In the genomic region with DNA sequence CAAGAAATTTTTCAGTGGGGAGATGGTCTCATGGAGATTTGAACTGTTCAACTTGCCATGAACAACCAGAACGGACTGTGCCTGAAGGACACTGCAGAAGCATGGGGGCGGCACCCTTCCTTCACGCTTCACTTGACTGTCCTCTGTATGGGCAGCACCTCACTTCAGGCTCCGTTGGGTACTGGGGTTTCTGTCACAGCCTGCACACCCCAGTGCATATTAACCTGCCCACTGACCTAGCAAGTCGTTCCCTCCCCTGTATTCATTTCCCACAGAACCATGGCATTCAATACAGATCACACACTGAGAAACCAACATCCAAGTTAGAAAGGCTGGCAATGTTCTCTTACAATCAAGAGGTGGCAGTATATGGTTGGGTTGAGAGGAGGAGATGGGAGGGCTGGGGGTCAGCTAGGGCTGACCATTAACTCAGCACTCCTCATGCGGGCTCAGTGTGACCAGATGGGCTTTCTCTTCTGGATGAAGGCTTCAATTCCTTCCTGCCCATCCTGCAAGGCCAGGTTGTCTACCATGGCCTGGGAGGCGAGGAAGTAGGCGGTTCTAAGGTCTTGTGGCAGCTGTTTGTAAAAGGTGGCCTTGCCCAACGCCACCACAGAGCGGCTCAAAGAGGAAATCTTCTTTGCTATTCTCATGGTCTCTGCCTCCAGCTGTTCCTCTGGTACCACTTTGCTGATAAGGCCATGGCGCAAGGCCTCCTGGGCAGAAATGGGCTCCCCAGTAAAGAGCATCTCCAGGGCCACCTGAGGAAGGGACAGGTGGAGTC, we compare ENCODE assay signal across 17 mouse cellular contexts. TPM values are rescaled to one million over a fixed set of nuclear protein-coding genes. Genes with fewer than 3 reads are reported as not detected.
A peak's percentile ranks its signal among the peaks of the same experiment; 100 is the strongest.
DNase-seq lines count a peak whose midpoint lies in the region; ATAC-seq and TF ChIP-seq lines count a peak whose summit lies in the region.
"Had no signal": no experiment of that assay in that cellular context is flagged by ENCODE, and none has a peak within 500 bp of the region (broad histone marks: within the 10 kb centered on the region; RNA-seq: fewer than 3 reads in every experiment).

No protein-coding gene starts in this region.

- CTCF ChIA-PET in Patski (lab: Charles Lee) = interaction anchor here (0.8 to 1.0 kb wide), 2 partner anchors 14 to 25 kb away, joined by 3 read pairs; no protein-coding TSS in a partner anchor

- H3K4me3 ChIP-seq in intestine, postnatal 0 days (ENCODE audit: low read depth, low read length) = no peak overlapping the region
- H3K4me3 ChIP-seq in intestine, embryonic 16.5 days (ENCODE audit: low read length) = no peak overlapping the region
- H3K4me3 ChIP-seq in liver, postnatal 0 days (ENCODE audit: low read depth, low read length) = no peak overlapping the region
- H3K4me3 ChIP-seq: forebrain, embryonic 13.5 days had no signal

- 87% methylated on average over 11 of the region's 11 CpGs for WGBS in intestine, postnatal 0 days
- WGBS in intestine, embryonic 16.5 days = 84% methylated on average over 11 of the region's 11 CpGs
- 62% methylated on average over 11 of the region's 11 CpGs for WGBS in liver, postnatal 0 days (ENCODE audit: insufficient replicate concordance)

- TF ChIP-seq CTCF in intestine, postnatal 0 days (IDR thresholded peaks at IDR 0.05; ENCODE audit: low read depth) = 0 out of 2 replicates have a peak, but pooled peaks have one; percentile 5
- TF ChIP-seq CTCF in liver, postnatal 0 days (IDR thresholded peaks at IDR 0.05; ENCODE audit: low read depth) = peak; percentile 14; the same call in 1 of the 2 replicates
- TF ChIP-seq CTCF in Patski (IDR thresholded peaks at IDR 0.05) = peak; percentile 23

- ATAC-seq in intestine, postnatal 0 days = no peak
- no peak for ATAC-seq in intestine, embryonic 16.5 days
- no peak for ATAC-seq in liver, postnatal 0 days
- no peak for ATAC-seq in Patski
- peak; percentile 53 for ATAC-seq in neutrophil, adult 5-6 weeks (ENCODE audit: extremely low read depth, insufficient number of reproducible peaks, low FRiP score, poor library complexity, severe bottlenecking)
- ATAC-seq: forebrain, embryonic 13.5 days; inflammation-experienced regulatory T-cells, adult 6 months; midbrain, embryonic 16.5 days had no signal

- TF ChIP-seq EP300 in liver, postnatal 0 days (IDR thresholded peaks at IDR 0.05; ENCODE audit: low read depth) = no peak

- H3K27me3 ChIP-seq in intestine, postnatal 0 days (replicated peaks; ENCODE audit: control insufficient read depth, insufficient read depth, low read length) = no peaks in the 10 kb centered on the region
- no peaks in the 10 kb centered on the region for H3K27me3 ChIP-seq in intestine, embryonic 16.5 days (replicated peaks; ENCODE audit: control insufficient read depth, insufficient read depth, low read length)
- no peaks in the 10 kb centered on the region for H3K27me3 ChIP-seq in liver, postnatal 0 days (ENCODE audit: insufficient read depth, low read length)
- H3K27me3 ChIP-seq in Patski = no peaks in the 10 kb centered on the region
- H3K27me3 ChIP-seq: forebrain, embryonic 13.5 days had no signal

- no peak overlapping the region for H3K9ac ChIP-seq in intestine, postnatal 0 days (ENCODE audit: low read depth, low read length)
- no peak overlapping the region for H3K9ac ChIP-seq in intestine, embryonic 16.5 days (ENCODE audit: low read depth, low read length)
- no peak overlapping the region for H3K9ac ChIP-seq in liver, postnatal 0 days (replicated peaks)
- H3K9ac ChIP-seq: forebrain, embryonic 13.5 days had no signal

- no peak overlapping the region for H3K4me2 ChIP-seq in intestine, postnatal 0 days (replicated peaks; ENCODE audit: low read depth)
- no peak overlapping the region for H3K4me2 ChIP-seq in intestine, embryonic 16.5 days (ENCODE audit: low read depth, low read length)
- no peak overlapping the region for H3K4me2 ChIP-seq in liver, postnatal 0 days (ENCODE audit: low read depth, low read length)
- H3K4me2 ChIP-seq: forebrain, embryonic 13.5 days had no signal

- H3K4me1 ChIP-seq in intestine, postnatal 0 days (replicated peaks; ENCODE audit: control insufficient read depth, insufficient read depth, low read length) = 0 out of 2 replicates have a peak, but pooled peaks cover 4% of the 10 kb centered on the region
- H3K4me1 ChIP-seq in intestine, embryonic 16.5 days (ENCODE audit: control insufficient read depth, insufficient read depth, low read length) = peaks cover 12% of the 10 kb centered on the region; the same call in 1 of the 2 replicates
- H3K4me1 ChIP-seq in liver, postnatal 0 days (ENCODE audit: insufficient read depth) = peaks cover 9% of the 10 kb centered on the region; the same call in 1 of the 2 replicates

- no peak overlapping the region for H3K27ac ChIP-seq in intestine, postnatal 0 days (ENCODE audit: low read depth, low read length)
- H3K27ac ChIP-seq in intestine, embryonic 16.5 days (ENCODE audit: low read length) = no peak overlapping the region
- no peak overlapping the region for H3K27ac ChIP-seq in liver, postnatal 0 days (ENCODE audit: low read depth)
- H3K27ac ChIP-seq: forebrain, embryonic 13.5 days had no signal

- no peak for DNase-seq in liver, postnatal 0 days
- DNase-seq in liver (no peak), Patski (ENCODE audit: low read depth, low spot score) (no peak)
- no peak for DNase-seq in layer of hippocampus, adult 9-10 months (ENCODE audit: low spot score)
- DNase-seq in cerebellum, adult 11 months = no peak
- DNase-seq: adrenal gland, postnatal 14 days; cerebellum, adult 11-12 months; gastrocnemius, postnatal 14 days; lung, adult 18-20 months; right cerebral cortex, postnatal 25 days; thymus, postnatal 25 days had no signal

- no peaks in the 10 kb centered on the region for H3K36me3 ChIP-seq in intestine, postnatal 0 days (ENCODE audit: control insufficient read depth, insufficient read depth)
- no peaks in the 10 kb centered on the region for H3K36me3 ChIP-seq in intestine, embryonic 16.5 days (ENCODE audit: control insufficient read depth, insufficient read depth, low read length)
- H3K36me3 ChIP-seq in liver, postnatal 0 days (replicated peaks; ENCODE audit: insufficient read depth, low read length) = no peaks in the 10 kb centered on the region

- POLR2A ChIA-PET in Patski (lab: Charles Lee) = no interaction called here

- H3K9me3 ChIP-seq in intestine, postnatal 0 days (ENCODE audit: control insufficient read depth) = no peaks in the 10 kb centered on the region
- 0 out of 2 replicates have a peak, but pooled peaks cover 4% of the 10 kb centered on the region for H3K9me3 ChIP-seq in intestine, embryonic 16.5 days (ENCODE audit: control insufficient read depth, low read length)
- H3K9me3 ChIP-seq in liver, postnatal 0 days (ENCODE audit: low read length) = peaks cover 6% of the 10 kb centered on the region

- in situ Hi-C loops in Patski (cut with MboI; ENCODE audit: low pct_unique_long_range_greater_than_20kb) = loop anchor here (25.0 kb wide), 1 partner anchor 523 kb away; no protein-coding TSS in a partner anchor

RNA-seq across cellular contexts. Expression of a gene that starts 23.8 kb away (rescaled TPM):
- polyA plus RNA-seq in intestine, postnatal 0 days (2015; fragmentation: Nextera tagmentation; extraction: Ambion mirVana) = 3.1 and 3.8 TPM in 2 replicates
- 16.6 and 16.9 TPM in 2 replicates for polyA plus RNA-seq in intestine, embryonic 16.5 days (2015; fragmentation: Nextera tagmentation; extraction: Ambion mirVana)
- polyA plus RNA-seq in liver, postnatal 0 days (2015; fragmentation: Nextera tagmentation; extraction: Ambion mirVana) = 30.3 and 33.0 TPM in 2 replicates
- polyA plus RNA-seq in Patski (2021) = 22.2 TPM
- total RNA-seq in neutrophil, adult 5-6 weeks (2017) = 0.93 and 1.1 TPM in 2 replicates
- polyA plus RNA-seq: inflammation-experienced regulatory T-cells, adult 6 months had no signal

RNA-seq across cellular contexts. Expression of a gene that starts 59.1 kb away (rescaled TPM):
- 9.0 and 10.4 TPM in 2 replicates for polyA plus RNA-seq in intestine, postnatal 0 days (2015; fragmentation: Nextera tagmentation; extraction: Ambion mirVana)
- 24.0 and 25.9 TPM in 2 replicates for polyA plus RNA-seq in intestine, embryonic 16.5 days (2015; fragmentation: Nextera tagmentation; extraction: Ambion mirVana)
- polyA plus RNA-seq in liver, postnatal 0 days (2015; fragmentation: Nextera tagmentation; extraction: Ambion mirVana) = 10.3 and 15.8 TPM in 2 replicates
- 45.6 TPM for polyA plus RNA-seq in Patski (2021)
- 0.25 and 0.47 TPM in 2 replicates for total RNA-seq in neutrophil, adult 5-6 weeks (2017)
